Mouse (Mus musculus): Measurements from ENCODE around the gene Dexi. TPM values are rescaled to one million over a fixed set of nuclear protein-coding genes. Genes with fewer than 3 reads are reported as not detected.

Dexi gene
- total RNA-seq, 2 experiments from 2014 or later, result 43.5 to 50.3 TPM

GRCm38 (mm10) chr16:10544995-10545622 lies 2.3 kb upstream of the Dexi start, which contains the start of gene Clec16a:
Clec16a (plus strand) TSS chr16:10545339.
- peak; percentile 96 to 97 for DNase-seq (ENCODE audit: low spot score in 2 of 2)
- intact Hi-C loops (cut with DNase I), result no loop called here

- intact Hi-C loops (cut with DNase I), result no loop called here
- no peak for DNase-seq (ENCODE audit: low spot score in 2 of 2)
These were observed 588 bp downstream of the Dexi start for GRCm38 (mm10) chr16:10542266-10542665.

- intact Hi-C loops (cut with DNase I), result no loop called here
- peak in 1 of 2 experiments; percentile 30 for DNase-seq (ENCODE audit: low spot score in 2 of 2)
These were observed 1.3 kb downstream of the Dexi start for GRCm38 (mm10) chr16:10541598-10541930.

- intact Hi-C loops (cut with DNase I), result no loop called here
- no peak for DNase-seq (ENCODE audit: low spot score in 2 of 2)
These were observed 1.9 kb downstream of the Dexi start for GRCm38 (mm10) chr16:10540763-10541597.

- intact Hi-C loops (cut with DNase I), result no loop called here
- DNase-seq (ENCODE audit: low spot score in 2 of 2), result no peak
These were observed 5.9 kb downstream of the Dexi start for GRCm38 (mm10) chr16:10536961-10537360.

- intact Hi-C loops (cut with DNase I), result no loop called here
- DNase-seq (ENCODE audit: low spot score in 2 of 2), result no peak
These were observed 6.5 kb downstream of the Dexi start for GRCm38 (mm10) chr16:10536323-10536722.

GRCm38 (mm10) chr16:10534567-10534966 lies 8.3 kb downstream of the Dexi start:
- no peak for DNase-seq (ENCODE audit: low spot score in 2 of 2)
- intact Hi-C loops (cut with DNase I), result no loop called here

GRCm38 (mm10) chr16:10533781-10534180 lies 9.1 kb downstream of the Dexi start:
- intact Hi-C loops (cut with DNase I), result no loop called here

GRCm38 (mm10) chr16:10530179-10530578 lies 12.7 kb downstream of the Dexi start:
- no peak for DNase-seq (ENCODE audit: low spot score in 2 of 2)
- intact Hi-C loops (cut with DNase I), result no loop called here

More at GRCm38 (mm10) chr16:10533781-10534180, 9.1 kb downstream of the Dexi start:
- no peak for DNase-seq (ENCODE audit: low spot score in 2 of 2)

GRCm38 (mm10) chr16:10528382-10528781 lies 14.5 kb downstream of the Dexi start:
- DNase-seq (ENCODE audit: low spot score in 2 of 2), result no peak
- intact Hi-C loops (cut with DNase I), result loop anchor here (10.0 kb wide), 1 partner anchor 444 kb away; no protein-coding TSS in a partner anchor

GRCm38 (mm10) chr16:10527046-10527644 lies 15.7 kb downstream of the Dexi start:
- no peak for DNase-seq (ENCODE audit: low spot score in 2 of 2)
- intact Hi-C loops (cut with DNase I), result loop anchor here (10.0 kb wide), 1 partner anchor 442 kb away; no protein-coding TSS in a partner anchor

- intact Hi-C loops (cut with DNase I), result loop anchor here (10.0 kb wide), 1 partner anchor 441 kb away; no protein-coding TSS in a partner anchor
These were observed 17.3 kb downstream of the Dexi start for GRCm38 (mm10) chr16:10525610-10525980.

GRCm38 (mm10) chr16:10524866-10525609 lies 17.8 kb downstream of the Dexi start:
- no peak for DNase-seq (ENCODE audit: low spot score in 2 of 2)
- intact Hi-C loops (cut with DNase I), result loop anchor here (5.0 to 10.0 kb wide), 2 partner anchors 248 to 440 kb away; no protein-coding TSS in a partner anchor

More at GRCm38 (mm10) chr16:10525610-10525980, 17.3 kb downstream of the Dexi start:
- DNase-seq (ENCODE audit: low spot score in 2 of 2), result no peak

- intact Hi-C loops (cut with DNase I), result loop anchor here (5.0 to 10.0 kb wide), 2 partner anchors 246 to 439 kb away; no protein-coding TSS in a partner anchor
These were observed 19.2 kb downstream of the Dexi start for GRCm38 (mm10) chr16:10523650-10524049.

GRCm38 (mm10) chr16:10522811-10523210 lies 20.0 kb downstream of the Dexi start:
- intact Hi-C loops (cut with DNase I), result loop anchor here (5.0 to 10.0 kb wide), 2 partner anchors 246 to 438 kb away; no protein-coding TSS in a partner anchor
- peak; percentile 80 to 83 for DNase-seq (ENCODE audit: low spot score in 2 of 2)

More at GRCm38 (mm10) chr16:10523650-10524049, 19.2 kb downstream of the Dexi start:
- no peak for DNase-seq (ENCODE audit: low spot score in 2 of 2)

GRCm38 (mm10) chr16:10520908-10521614 lies 21.8 kb downstream of the Dexi start:
- DNase-seq (ENCODE audit: low spot score in 2 of 2), result peak; percentile 87 to 90
- intact Hi-C loops (cut with DNase I), result loop anchor here (2.0 to 10.0 kb wide), 3 partner anchors 104 to 436 kb away; no protein-coding TSS in a partner anchor

- intact Hi-C loops (cut with DNase I), result no loop called here
- no peak for DNase-seq (ENCODE audit: low spot score in 2 of 2)
These were observed 24.8 kb downstream of the Dexi start for GRCm38 (mm10) chr16:10518030-10518429.

- no peak for DNase-seq (ENCODE audit: low spot score in 2 of 2)
- intact Hi-C loops (cut with DNase I), result no loop called here
These were observed 26.8 kb downstream of the Dexi start for GRCm38 (mm10) chr16:10515953-10516572.
